Mouse (Mus musculus) hindbrain, embryonic 14.5 days (tissue): ENCODE measurements around the gene Dnaja2. TPM values are rescaled to one million over a fixed set of nuclear protein-coding genes. Genes with fewer than 3 reads are reported as not detected.

Source experiments
- polyA plus RNA-seq: library from polyadenylated mRNA; unstranded; fragments of >200 nt; fragmentation: Nextera tagmentation; extraction: Ambion mirVana; gene quantifications from 2 replicates; pipeline ENCODE4 v1.2.1, GENCODE M21; 2014

Gene Dnaja2
- polyA plus RNA-seq, 1 experiment from 2014 or later = 172 TPM

Other genes with a start within 250 kb of the Dnaja2 start
- 0.25 and 0.27 TPM in 2 replicates for gene Mylk3, start 169.0 kb downstream of the Dnaja2 start, polyA plus RNA-seq
- 35.7 and 46.9 TPM in 2 replicates for gene 4921524J17Rik, start 122.5 kb downstream of the Dnaja2 start, polyA plus RNA-seq
- gene Gpt2, start 62.8 kb downstream of the Dnaja2 start, polyA plus RNA-seq = 56.7 and 67.1 TPM in 2 replicates
- gene Neto2, start 145.6 kb upstream of the Dnaja2 start, polyA plus RNA-seq = 92.0 and 104 TPM in 2 replicates